Mouse (Mus musculus) ES-Bruce4 (cell line): Measurements from ENCODE around the gene Ptpn1. TPM values are rescaled to one million over a fixed set of nuclear protein-coding genes. Genes with fewer than 3 reads are reported as not detected.

ENCODE experiments used
- H3K27ac ChIP-seq: 2 replicates; pipeline ENCODE4 v1.5.1; 2012; ENCODE audit warnings: low read length, inconsistent platforms; ENCODE audit not compliant: insufficient read depth
- H3K27me3 ChIP-seq: 2 replicates; pipeline ENCODE4 v1.6.1; 2012; ENCODE audit warnings: mild to moderate bottlenecking, low read length, inconsistent platforms; ENCODE audit not compliant: control insufficient read depth, poor library complexity, insufficient read depth, severe bottlenecking
- H3K36me3 ChIP-seq: 2 replicates; pipeline ENCODE4 v1.6.1; 2012; ENCODE audit warnings: inconsistent platforms, mild to moderate bottlenecking, low read length, moderate library complexity; ENCODE audit not compliant: control insufficient read depth, poor library complexity, insufficient read depth, severe bottlenecking
- H3K4me1 ChIP-seq: one replicate; pipeline ENCODE4 v1.8.1; 2011; ENCODE audit warnings: low read length; ENCODE audit not compliant: control insufficient read depth, insufficient read depth
- H3K4me3 ChIP-seq: 2 replicates; pipeline ENCODE4 v1.5.1; 2011; ENCODE audit warnings: low read depth, mild to moderate bottlenecking, low read length
- H3K9ac ChIP-seq: 2 replicates; pipeline ENCODE4 v1.6.1; 2012; ENCODE audit warnings: low read depth, mild to moderate bottlenecking, inconsistent platforms; ENCODE audit not compliant: poor library complexity, severe bottlenecking
- H3K9me3 ChIP-seq: replicated peaks from 2 replicates; pipeline ENCODE4 v1.6.1; 2012; ENCODE audit warnings: mild to moderate bottlenecking, low read length, inconsistent platforms; ENCODE audit not compliant: control insufficient read depth, poor library complexity, insufficient read depth, severe bottlenecking
- CTCF ChIP-seq: IDR thresholded peaks from one replicate; pipeline ENCODE4 v1.8.1; 2011; ENCODE audit warnings: low read depth, low read length
- EP300 ChIP-seq: IDR thresholded peaks from 2 replicates; pipeline ENCODE4 v1.6.1; 2011; ENCODE audit warnings: low read depth, low read length; ENCODE audit not compliant: insufficient read depth
- POLR2A ChIP-seq: IDR thresholded peaks from one replicate; pipeline ENCODE4 v1.8.1; 2011; ENCODE audit warnings: low read length; ENCODE audit not compliant: insufficient read depth
- polyA plus RNA-seq: library from polyadenylated mRNA; stranded (reverse); fragments of >200 nt; gene quantifications from 2 replicates; pipeline ENCODE4 v1.2.4, GENCODE M21; 2011; ENCODE audit warnings: low read depth; ENCODE audit not compliant: missing spikeins, insufficient read depth, insufficient read length

Ptpn1 gene
- polyA plus RNA-seq, 1 experiment, result 51.3 TPM

GRCm38 (mm10) chr2:167941745-167942176 lies 9.9 kb downstream of the Ptpn1 start:
- H3K36me3 ChIP-seq, result no peaks in the 10 kb centered on the region
- no peaks in the 10 kb centered on the region for H3K27me3 ChIP-seq
- H3K9me3 ChIP-seq, result no peaks in the 10 kb centered on the region
- no peak overlapping the region for H3K27ac ChIP-seq
- H3K4me1 ChIP-seq, result peaks cover 4% of the 10 kb centered on the region
- H3K4me3 ChIP-seq, result no peak overlapping the region
- no peak for TF ChIP-seq CTCF
- no peak for TF ChIP-seq POLR2A
- TF ChIP-seq EP300, result no peak
- H3K9ac ChIP-seq, result no peak overlapping the region

DNA sequence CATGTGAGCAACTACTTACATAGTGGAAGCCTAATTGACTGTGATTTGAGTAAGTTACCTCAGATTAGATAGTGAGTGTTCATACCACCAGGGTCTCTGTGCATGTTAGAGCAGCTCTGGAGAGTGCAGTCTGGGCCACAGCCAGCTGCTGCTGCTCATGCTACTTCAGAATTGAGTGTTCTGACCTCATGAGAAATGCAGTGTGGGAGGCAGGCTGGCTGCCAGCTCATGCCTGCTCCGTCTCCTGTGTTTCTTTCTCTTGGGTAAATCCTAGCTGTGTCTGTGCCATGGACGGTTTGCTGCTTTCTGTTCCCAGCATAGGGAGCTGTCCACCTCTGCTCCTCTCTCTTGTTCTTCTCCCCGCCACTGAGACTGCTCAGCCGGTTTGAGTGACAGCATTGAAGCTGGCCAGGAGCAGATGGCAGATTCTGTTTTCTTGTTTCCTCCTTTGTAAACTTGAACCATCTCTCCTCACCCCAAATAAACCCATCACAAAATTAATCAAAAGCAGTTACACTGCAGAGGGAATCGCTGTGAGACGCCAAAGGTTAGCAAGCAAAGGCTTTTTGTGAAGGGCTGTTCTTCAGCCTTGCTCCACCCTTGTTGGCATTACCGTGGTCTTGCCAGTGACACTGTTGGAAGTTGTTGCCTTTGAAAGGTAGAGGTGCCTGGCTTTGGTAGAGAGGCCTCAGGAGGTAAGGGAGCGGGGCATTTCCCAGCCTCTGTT lies 10.5 kb downstream of the Ptpn1 start:
- H3K27ac ChIP-seq, result no peak overlapping the region

GRCm38 (mm10) chr2:167942926-167943633 lies 11.2 kb downstream of the Ptpn1 start:
- no peaks in the 10 kb centered on the region for H3K9me3 ChIP-seq
- TF ChIP-seq POLR2A, result no peak
- no peak for TF ChIP-seq EP300
- TF ChIP-seq CTCF, result no peak
- H3K4me3 ChIP-seq, result no peak overlapping the region
- peaks cover 4% of the 10 kb centered on the region for H3K4me1 ChIP-seq
- H3K27ac ChIP-seq, result no peak overlapping the region
- H3K9ac ChIP-seq, result no peak overlapping the region
- no peaks in the 10 kb centered on the region for H3K36me3 ChIP-seq
- no peaks in the 10 kb centered on the region for H3K27me3 ChIP-seq

More for the DNA sequence above, 10.5 kb downstream of the Ptpn1 start:
- Histone ChIP-seq H3K27me3 (no peaks in the 10 kb centered on the region), H3K4me1 (peaks cover 4% of the 10 kb centered on the region), H3K36me3 (no peaks in the 10 kb centered on the region), H3K4me3 (no peak overlapping the region), H3K9ac (no peak overlapping the region), H3K9me3 (no peaks in the 10 kb centered on the region)
- TF ChIP-seq EP300 (no peak), CTCF (no peak), POLR2A (no peak)

DNA sequence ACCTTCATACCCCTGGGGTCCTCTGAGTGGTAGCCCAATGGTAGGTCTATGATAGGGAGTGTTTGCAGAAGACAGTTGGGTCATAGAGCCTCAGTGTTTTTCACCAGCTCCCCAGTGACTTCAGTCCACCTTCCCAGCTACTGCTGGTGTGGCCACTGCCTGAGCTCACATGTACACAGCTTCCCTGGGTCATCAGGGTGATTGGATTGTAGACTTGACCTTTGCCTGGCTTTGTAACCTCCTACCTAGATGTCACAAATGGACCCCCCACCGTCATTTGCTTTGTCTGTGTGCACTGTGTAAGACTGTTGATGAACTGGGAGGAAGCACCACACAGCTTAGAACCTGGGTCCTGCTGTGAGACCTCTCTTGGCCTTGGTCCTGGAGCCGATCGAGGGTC lies 12.3 kb downstream of the Ptpn1 start:
- Histone ChIP-seq H3K4me3 (no peak overlapping the region), H3K9me3 (no peaks in the 10 kb centered on the region), H3K27ac (no peak overlapping the region), H3K9ac (no peak overlapping the region), H3K4me1 (peaks cover 4% of the 10 kb centered on the region), H3K36me3 (no peaks in the 10 kb centered on the region), H3K27me3 (no peaks in the 10 kb centered on the region)
- TF ChIP-seq POLR2A (no peak), CTCF (no peak), EP300 (no peak)

DNA sequence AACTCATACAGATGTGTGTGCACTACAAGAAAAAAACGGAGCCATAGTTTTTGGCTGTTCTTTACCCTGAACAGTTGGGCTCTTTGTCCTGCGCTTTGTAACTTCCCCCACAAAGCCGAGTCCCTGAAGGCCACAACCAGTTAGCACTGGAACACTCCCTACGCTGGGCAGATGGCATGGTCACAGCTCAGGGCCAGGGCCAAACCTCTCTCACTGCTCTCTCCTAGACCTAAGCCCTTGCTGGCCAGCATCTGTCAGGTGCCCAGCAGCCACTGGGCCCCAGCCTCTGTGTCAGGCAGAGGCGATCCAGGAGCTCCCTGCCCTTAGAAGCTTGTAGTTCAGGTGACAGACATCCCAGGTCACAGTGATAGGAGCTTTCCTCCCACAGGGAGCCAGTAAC lies 13.6 kb downstream of the Ptpn1 start:
- H3K27ac ChIP-seq, result no peak overlapping the region
- H3K4me3 ChIP-seq, result no peak overlapping the region
- H3K9ac ChIP-seq, result no peak overlapping the region
- no peaks in the 10 kb centered on the region for H3K9me3 ChIP-seq
- no peaks in the 10 kb centered on the region for H3K27me3 ChIP-seq
- no peaks in the 10 kb centered on the region for H3K36me3 ChIP-seq
- peaks cover 2% of the 10 kb centered on the region for H3K4me1 ChIP-seq
- no peak for TF ChIP-seq CTCF
- no peak for TF ChIP-seq EP300
- TF ChIP-seq POLR2A, result no peak

DNA sequence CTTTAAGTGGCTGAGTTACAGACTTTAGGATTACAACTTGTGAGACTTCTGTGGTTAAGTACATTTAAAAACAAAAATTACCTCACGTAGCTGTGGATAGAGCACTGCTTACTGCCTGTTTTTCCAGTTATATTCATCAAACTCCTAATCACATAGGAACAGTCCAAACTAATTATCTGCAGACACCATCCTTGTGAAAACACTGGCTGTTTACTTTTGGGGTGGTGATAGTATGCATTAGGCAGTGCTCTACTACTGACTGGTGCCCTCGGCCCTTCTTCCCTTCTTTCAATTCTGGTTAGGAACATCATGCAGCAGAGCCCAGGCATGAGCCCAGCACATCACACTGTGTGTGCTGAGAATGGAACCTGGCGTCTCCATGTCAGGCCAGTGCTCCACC lies 15.4 kb downstream of the Ptpn1 start:
- no peak overlapping the region for H3K4me3 ChIP-seq
- H3K9me3 ChIP-seq, result no peaks in the 10 kb centered on the region
- H3K27me3 ChIP-seq, result no peaks in the 10 kb centered on the region
- H3K9ac ChIP-seq, result no peak overlapping the region
- H3K27ac ChIP-seq, result no peak overlapping the region
- no peaks in the 10 kb centered on the region for H3K4me1 ChIP-seq
- TF ChIP-seq EP300, result no peak
- TF ChIP-seq CTCF, result no peak
- no peak for TF ChIP-seq POLR2A
- no peaks in the 10 kb centered on the region for H3K36me3 ChIP-seq
